Mouse (Mus musculus): ENCODE data around the gene Negr1. TPM values are rescaled to one million over a fixed set of nuclear protein-coding genes. Genes with fewer than 3 reads are reported as not detected.

Gene Negr1
- polyA plus RNA-seq, 1 experiment from 2014 or later, result 5.9 TPM

- Histone ChIP-seq H3K9ac (ENCODE audit: low read depth, low read length) (no peak overlapping the region), H3K27me3 (ENCODE audit: insufficient read depth, low read length) (no peaks in the 10 kb centered on the region), H3K4me1 (replicated peaks; ENCODE audit: insufficient read depth, low read length) (no peaks in the 10 kb centered on the region), H3K27ac (no peak overlapping the region), H3K4me3 (replicated peaks; ENCODE audit: low read depth, low read length) (no peak overlapping the region), H3K4me2 (ENCODE audit: low read length) (no peak overlapping the region), H3K36me3 (ENCODE audit: insufficient read depth, low read length) (no peaks in the 10 kb centered on the region), H3K9me3 (replicated peaks; ENCODE audit: low read length) (no peaks in the 10 kb centered on the region)
- TF ChIP-seq CTCF (IDR thresholded peaks at IDR 0.05; ENCODE audit: low read depth), result no peak
- 86% methylated on average over 7 of the region's 7 CpGs for WGBS
- DNase-seq (ENCODE audit: low spot score) (no peak), ATAC-seq (replicated peaks; ENCODE audit: low FRiP score, low read depth) (no peak)
Observed at GRCm38 (mm10) chr3:156799228-156799627, 237.6 kb downstream of the Negr1 start.

- Histone ChIP-seq H3K9ac (ENCODE audit: low read depth, low read length) (no peak overlapping the region), H3K9me3 (replicated peaks; ENCODE audit: low read length) (no peaks in the 10 kb centered on the region), H3K27ac (no peak overlapping the region), H3K27me3 (ENCODE audit: insufficient read depth, low read length) (no peaks in the 10 kb centered on the region), H3K36me3 (ENCODE audit: insufficient read depth, low read length) (no peaks in the 10 kb centered on the region), H3K4me1 (replicated peaks; ENCODE audit: insufficient read depth, low read length) (no peaks in the 10 kb centered on the region), H3K4me3 (replicated peaks; ENCODE audit: low read depth, low read length) (no peak overlapping the region), H3K4me2 (ENCODE audit: low read length) (no peak overlapping the region)
- ATAC-seq (replicated peaks; ENCODE audit: low FRiP score, low read depth), result no peak
- TF ChIP-seq CTCF (IDR thresholded peaks at IDR 0.05; ENCODE audit: low read depth), result no peak
- 82% methylated on average over 3 of the region's 3 CpGs for WGBS
- DNase-seq (ENCODE audit: low spot score), result no peak
Observed at GRCm38 (mm10) chr3:156809836-156810235, 248.2 kb downstream of the Negr1 start.

- no peaks in the 10 kb centered on the region for H3K9me3 ChIP-seq (replicated peaks; ENCODE audit: low read length)
- H3K27me3 ChIP-seq (ENCODE audit: insufficient read depth, low read length), result no peaks in the 10 kb centered on the region
- no peak overlapping the region for H3K9ac ChIP-seq (ENCODE audit: low read depth, low read length)
- ATAC-seq (replicated peaks; ENCODE audit: low FRiP score, low read depth), result no peak
- no peak overlapping the region for H3K4me3 ChIP-seq (replicated peaks; ENCODE audit: low read depth, low read length)
- no peaks in the 10 kb centered on the region for H3K36me3 ChIP-seq (ENCODE audit: insufficient read depth, low read length)
- H3K4me1 ChIP-seq (replicated peaks; ENCODE audit: insufficient read depth, low read length), result no peaks in the 10 kb centered on the region
- DNase-seq (ENCODE audit: low spot score), result peak; percentile 46
- H3K27ac ChIP-seq, result no peak overlapping the region
- TF ChIP-seq CTCF (IDR thresholded peaks at IDR 0.05; ENCODE audit: low read depth), result no peak
- H3K4me2 ChIP-seq (ENCODE audit: low read length), result no peak overlapping the region
Observed at GRCm38 (mm10) chr3:156816938-156817337, 255.3 kb downstream of the Negr1 start.

- Histone ChIP-seq H3K4me3 (replicated peaks; ENCODE audit: low read depth, low read length) (no peak overlapping the region), H3K4me1 (replicated peaks; ENCODE audit: insufficient read depth, low read length) (no peaks in the 10 kb centered on the region), H3K27ac (no peak overlapping the region), H3K9me3 (replicated peaks; ENCODE audit: low read length) (no peaks in the 10 kb centered on the region), H3K27me3 (ENCODE audit: insufficient read depth, low read length) (no peaks in the 10 kb centered on the region), H3K36me3 (ENCODE audit: insufficient read depth, low read length) (no peaks in the 10 kb centered on the region), H3K9ac (ENCODE audit: low read depth, low read length) (no peak overlapping the region), H3K4me2 (ENCODE audit: low read length) (no peak overlapping the region)
- no peak for TF ChIP-seq CTCF (IDR thresholded peaks at IDR 0.05; ENCODE audit: low read depth)
- WGBS, result 12% methylated on average over 6 of the region's 6 CpGs
- ATAC-seq (replicated peaks; ENCODE audit: low FRiP score, low read depth) (no peak), DNase-seq (ENCODE audit: low spot score) (peak; percentile 78)
Observed at GRCm38 (mm10) chr3:156817452-156817851, 255.9 kb downstream of the Negr1 start.

GRCm38 (mm10) chr3:156823039-156823438 lies 261.4 kb downstream of the Negr1 start:
- Histone ChIP-seq H3K4me2 (ENCODE audit: low read length) (no peak overlapping the region), H3K4me3 (replicated peaks; ENCODE audit: low read depth, low read length) (no peak overlapping the region), H3K36me3 (ENCODE audit: insufficient read depth, low read length) (no peaks in the 10 kb centered on the region), H3K27me3 (ENCODE audit: insufficient read depth, low read length) (no peaks in the 10 kb centered on the region), H3K9ac (ENCODE audit: low read depth, low read length) (no peak overlapping the region), H3K4me1 (replicated peaks; ENCODE audit: insufficient read depth, low read length) (no peaks in the 10 kb centered on the region), H3K27ac (no peak overlapping the region), H3K9me3 (replicated peaks; ENCODE audit: low read length) (no peaks in the 10 kb centered on the region)
- ATAC-seq (replicated peaks; ENCODE audit: low FRiP score, low read depth) (no peak), DNase-seq (ENCODE audit: low spot score) (no peak)
- WGBS, result 78% methylated on average over 3 of the region's 3 CpGs
- TF ChIP-seq CTCF (IDR thresholded peaks at IDR 0.05; ENCODE audit: low read depth), result no peak

GRCm38 (mm10) chr3:156833920-156834319 lies 272.3 kb downstream of the Negr1 start:
- WGBS, result 55% methylated on average over 3 of the region's 3 CpGs
- H3K9ac ChIP-seq (ENCODE audit: low read depth, low read length), result no peak overlapping the region
- no peaks in the 10 kb centered on the region for H3K27me3 ChIP-seq (ENCODE audit: insufficient read depth, low read length)
- no peak for ATAC-seq (replicated peaks; ENCODE audit: low FRiP score, low read depth)
- no peaks in the 10 kb centered on the region for H3K4me1 ChIP-seq (replicated peaks; ENCODE audit: insufficient read depth, low read length)
- no peak for TF ChIP-seq CTCF (IDR thresholded peaks at IDR 0.05; ENCODE audit: low read depth)
- H3K9me3 ChIP-seq (replicated peaks; ENCODE audit: low read length), result no peaks in the 10 kb centered on the region
- H3K27ac ChIP-seq, result no peak overlapping the region
- DNase-seq (ENCODE audit: low spot score), result no peak
- H3K4me3 ChIP-seq (replicated peaks; ENCODE audit: low read depth, low read length), result no peak overlapping the region
- H3K36me3 ChIP-seq (ENCODE audit: insufficient read depth, low read length), result no peaks in the 10 kb centered on the region
- H3K4me2 ChIP-seq (ENCODE audit: low read length), result no peak overlapping the region

- Histone ChIP-seq H3K36me3 (ENCODE audit: insufficient read depth, low read length) (no peaks in the 10 kb centered on the region), H3K9ac (ENCODE audit: low read depth, low read length) (no peak overlapping the region), H3K27ac (no peak overlapping the region), H3K9me3 (replicated peaks; ENCODE audit: low read length) (no peaks in the 10 kb centered on the region), H3K27me3 (ENCODE audit: insufficient read depth, low read length) (no peaks in the 10 kb centered on the region), H3K4me3 (replicated peaks; ENCODE audit: low read depth, low read length) (no peak overlapping the region), H3K4me1 (replicated peaks; ENCODE audit: insufficient read depth, low read length) (no peaks in the 10 kb centered on the region), H3K4me2 (ENCODE audit: low read length) (no peak overlapping the region)
- DNase-seq (ENCODE audit: low spot score), result peak; percentile 3
- peak; percentile 57; the same call in 1 of the 2 replicates for ATAC-seq (replicated peaks; ENCODE audit: low FRiP score, low read depth)
- 70% methylated on average over 2 of the region's 2 CpGs for WGBS
- TF ChIP-seq CTCF (IDR thresholded peaks at IDR 0.05; ENCODE audit: low read depth), result no peak
Observed at GRCm38 (mm10) chr3:156838550-156838949, 277.0 kb downstream of the Negr1 start.
